Mouse (Mus musculus): ENCODE data around the gene Gm3336. TPM values are rescaled to one million over a fixed set of nuclear protein-coding genes. Genes with fewer than 3 reads are reported as not detected.

Gene Gm3336
- total RNA-seq, 4 experiments from 2014 or later = not detected

- no peak for DNase-seq (ENCODE audit: low spot score in 2 of 2)
These were observed 22.9 kb upstream of the Gm3336 start for GRCm38 (mm10) chr8:70695318-70696018.

- DNase-seq (ENCODE audit: low spot score in 2 of 2) = no peak
These were observed 22.1 kb upstream of the Gm3336 start for GRCm38 (mm10) chr8:70696019-70696885.

GRCm38 (mm10) chr8:70696946-70697345 is 21.4 kb upstream of the Gm3336 start:
- DNase-seq (ENCODE audit: low spot score in 2 of 2) = no peak

- no peak for DNase-seq (ENCODE audit: low spot score in 2 of 2)
These were observed 20.7 kb upstream of the Gm3336 start for GRCm38 (mm10) chr8:70697366-70698250.

DNA sequence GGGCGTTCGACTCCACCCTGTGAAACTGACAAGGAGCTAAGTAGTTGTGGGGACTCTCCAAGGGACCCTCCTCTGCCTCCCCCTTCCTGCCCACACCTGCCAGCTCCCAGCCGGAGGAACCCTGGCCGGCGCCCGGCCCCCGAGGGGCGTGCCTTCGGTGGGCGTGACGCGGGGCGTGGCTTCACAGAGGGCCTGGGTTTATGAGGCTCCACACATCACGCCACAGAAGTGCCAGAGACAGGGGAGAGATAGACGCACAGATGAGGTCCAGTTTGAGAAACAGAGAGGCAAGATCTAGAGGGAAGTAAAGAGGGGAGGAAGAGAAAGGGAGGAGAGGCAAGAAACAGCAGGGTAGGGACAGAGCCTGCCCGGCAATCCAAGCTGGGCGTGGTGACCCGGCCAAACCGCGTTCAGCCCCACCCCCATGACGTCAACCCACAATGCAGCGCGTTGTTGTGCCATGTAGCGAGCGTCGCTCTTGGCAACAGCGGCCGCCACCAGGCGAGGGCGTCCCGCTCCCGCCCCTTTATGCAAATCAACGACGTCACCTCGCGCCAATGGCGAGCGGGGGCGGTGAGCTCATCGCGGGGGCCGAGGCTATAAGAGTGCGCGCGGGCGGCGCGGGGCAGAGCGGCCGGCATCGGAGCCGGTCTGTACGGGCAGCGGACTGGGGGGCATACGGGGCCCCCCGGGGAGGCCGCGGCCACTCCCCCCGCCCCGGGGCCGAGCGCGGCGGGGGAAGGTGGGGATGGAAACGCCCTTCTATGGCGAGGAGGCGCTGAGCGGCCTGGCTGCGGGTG is 19.8 kb upstream of the Gm3336 start, which contains the start of gene Jund:
TSS of gene Jund (plus strand) at position 640 of the 800 bp plus-strand sequence.
- peak; percentile 97 to 98 for DNase-seq (ENCODE audit: low spot score in 2 of 2)

GRCm38 (mm10) chr8:70699116-70699833 is 19.1 kb upstream of the Gm3336 start:
- DNase-seq (ENCODE audit: low spot score in 2 of 2) = peak in 1 of 2 experiments; percentile 57

- DNase-seq (ENCODE audit: low spot score in 2 of 2) = peak; percentile 80
These were observed 18.3 kb upstream of the Gm3336 start for GRCm38 (mm10) chr8:70699834-70700554.

DNA sequence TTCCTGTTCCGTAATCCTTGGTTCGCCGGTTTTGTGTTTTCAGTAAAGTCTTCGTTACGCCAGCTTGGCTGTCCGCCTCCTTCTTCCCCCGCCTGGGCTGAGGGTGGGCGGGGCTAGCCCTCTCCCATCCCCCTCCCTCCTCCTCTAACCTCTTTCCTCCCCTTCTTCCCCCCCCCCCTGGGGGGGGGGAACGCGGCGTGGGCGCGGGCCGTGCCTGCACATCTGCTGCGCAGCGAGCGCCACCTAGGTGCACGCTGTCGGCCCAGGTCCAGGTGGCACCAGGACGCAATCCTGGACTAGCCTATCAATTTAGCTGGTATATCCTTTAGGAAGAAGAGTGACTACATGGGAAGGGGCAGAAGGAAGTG is 17.8 kb upstream of the Gm3336 start:
- DNase-seq (ENCODE audit: low spot score in 2 of 2) = peak; percentile 74 to 89

GRCm38 (mm10) chr8:70701048-70701981 is 17.0 kb upstream of the Gm3336 start:
- no peak for DNase-seq (ENCODE audit: low spot score in 2 of 2)

DNA sequence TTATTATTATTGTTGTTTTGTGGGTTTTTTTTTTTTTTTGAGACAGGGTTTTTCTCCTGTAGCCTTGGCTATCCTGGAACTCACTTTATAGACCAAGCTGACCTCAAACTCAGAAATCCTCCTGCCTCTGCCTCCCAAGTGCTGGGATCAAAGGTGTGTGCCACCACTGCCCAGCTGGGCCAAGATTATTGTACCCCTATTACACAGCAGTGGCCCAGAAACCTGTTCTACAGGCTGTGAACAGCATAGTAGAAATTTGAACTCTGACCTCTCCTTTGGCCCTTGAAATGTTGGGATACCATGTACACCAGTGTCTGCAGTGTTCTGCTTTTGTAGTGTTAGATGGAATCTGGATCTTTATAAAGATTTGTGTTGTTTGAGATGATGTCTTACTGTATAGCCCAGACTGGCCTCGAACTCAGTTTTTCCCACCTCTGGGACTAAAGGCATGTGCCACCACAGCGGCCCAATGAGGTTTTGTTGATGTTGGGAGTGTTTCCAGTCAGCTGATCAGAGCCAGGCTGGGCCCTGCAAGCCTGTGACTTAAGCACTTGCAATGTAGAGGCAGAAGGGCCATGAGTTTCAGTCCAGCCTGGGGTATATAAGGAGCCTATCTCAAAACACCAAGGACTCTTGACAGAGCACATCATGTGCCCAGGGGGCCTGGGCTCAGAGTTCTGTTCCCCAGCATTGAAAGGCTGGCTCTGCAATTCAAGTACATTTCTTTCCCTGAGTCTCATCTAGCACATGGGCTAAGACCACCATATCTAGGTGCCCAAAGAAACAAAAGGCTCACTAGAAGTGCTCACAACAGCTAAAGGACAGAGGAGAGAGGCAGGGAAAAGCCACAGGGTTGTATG is 16.1 kb upstream of the Gm3336 start:
- DNase-seq (ENCODE audit: low spot score in 2 of 2) = no peak

DNA sequence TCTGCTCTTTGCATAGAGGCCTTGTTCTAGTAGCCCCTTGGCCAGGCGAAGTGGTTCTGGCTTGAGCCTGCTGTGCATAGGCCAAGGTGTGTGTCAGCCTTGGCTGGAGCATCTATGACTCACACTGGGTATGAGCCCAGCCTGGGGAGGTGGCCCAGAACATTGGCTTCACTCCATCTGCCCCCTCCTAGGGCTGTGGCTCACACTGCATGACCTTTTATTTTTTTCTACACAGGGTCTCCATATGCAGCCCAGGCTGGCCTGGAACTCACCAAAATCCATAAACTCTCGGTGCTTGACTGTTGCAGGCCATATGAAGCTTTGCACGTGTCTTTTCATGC is 15.5 kb upstream of the Gm3336 start:
- DNase-seq (ENCODE audit: low spot score in 2 of 2) = peak in 1 of 2 experiments; percentile 57

DNA sequence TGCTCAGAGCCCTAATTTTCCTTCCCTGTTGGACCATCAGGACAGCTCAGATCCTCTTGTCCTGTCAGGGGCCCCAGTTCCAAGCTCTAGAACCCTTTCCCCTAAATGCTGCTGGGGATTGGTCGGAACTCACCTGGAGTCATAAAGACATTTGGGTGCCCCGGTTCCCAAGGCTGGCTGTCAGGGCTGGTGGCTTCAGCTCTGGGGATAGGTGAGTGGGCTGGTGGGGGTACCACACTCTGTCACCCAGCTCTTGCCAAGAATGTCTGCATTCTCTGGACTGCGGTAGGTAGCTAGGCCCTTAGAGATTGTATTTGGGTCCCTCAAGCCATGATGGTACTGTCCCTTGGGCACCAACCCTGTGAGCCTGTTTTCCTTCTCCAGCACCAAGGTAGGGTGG is 15.1 kb upstream of the Gm3336 start, which contains the start of gene Iqcn:
TSS of gene Iqcn (plus strand) at position 171 of the 400 bp plus-strand sequence.
- DNase-seq (ENCODE audit: low spot score in 2 of 2) = no peak

DNA sequence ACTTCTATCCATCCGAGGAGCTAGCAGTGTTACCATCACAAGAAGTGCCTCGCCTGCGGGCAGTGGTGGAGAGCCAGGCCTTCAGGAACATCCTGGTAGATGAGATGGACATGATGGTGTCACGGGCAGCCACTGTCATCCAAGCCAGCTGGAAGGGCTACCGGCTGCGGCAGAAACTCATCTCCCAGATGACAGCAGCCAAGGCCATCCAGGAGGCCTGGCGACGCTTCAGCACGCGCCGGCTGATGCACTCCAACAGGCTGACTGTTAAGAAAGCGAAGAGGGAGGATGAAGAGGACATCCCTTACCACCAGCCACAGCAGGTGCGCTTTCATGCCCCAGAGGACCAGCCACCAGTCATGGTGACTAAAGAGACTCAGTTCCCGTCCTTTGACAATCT is 10.1 kb upstream of the Gm3336 start:
- no peak for DNase-seq (ENCODE audit: low spot score in 2 of 2)

DNA sequence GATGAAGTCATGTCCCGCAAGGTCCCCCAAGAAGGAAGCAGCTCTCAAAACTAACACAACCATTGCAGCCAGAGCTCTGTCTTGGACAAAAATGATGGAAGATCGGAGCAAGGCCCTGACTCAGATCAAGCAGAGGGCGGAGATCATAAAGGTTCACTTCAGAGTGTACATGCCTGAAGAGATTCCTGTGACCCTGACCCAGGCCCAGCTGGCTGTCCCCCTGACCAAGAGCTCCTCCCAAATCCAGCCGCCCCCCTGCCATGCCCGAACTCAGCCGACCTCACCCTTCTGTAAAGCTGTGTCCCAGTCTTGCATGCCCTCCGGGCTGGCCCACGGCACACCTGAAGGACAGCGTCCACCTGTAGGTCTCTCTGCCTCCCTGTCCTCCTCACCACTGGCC is 8.5 kb upstream of the Gm3336 start:
- no peak for DNase-seq (ENCODE audit: low spot score in 2 of 2)

DNA sequence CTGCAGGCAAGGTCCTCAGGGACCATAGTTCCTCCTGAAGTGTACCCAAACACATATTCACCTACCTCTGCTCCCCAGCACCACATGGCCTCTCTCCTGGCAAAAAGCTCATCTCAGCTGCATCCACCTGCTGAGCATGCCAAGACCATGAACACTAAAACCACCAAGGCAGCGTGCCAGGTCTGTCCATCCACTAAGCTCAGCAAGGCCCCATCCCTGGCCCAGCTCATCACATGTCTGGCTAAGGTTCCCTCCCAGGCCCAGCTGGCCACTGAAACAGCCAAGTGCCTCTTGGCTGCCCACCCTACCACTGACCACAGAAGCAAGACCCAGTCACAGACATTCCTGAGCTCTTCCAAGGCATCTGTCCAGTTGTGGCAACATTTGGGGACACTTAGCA is 8.0 kb upstream of the Gm3336 start:
- no peak for DNase-seq (ENCODE audit: low spot score in 2 of 2)

DNA sequence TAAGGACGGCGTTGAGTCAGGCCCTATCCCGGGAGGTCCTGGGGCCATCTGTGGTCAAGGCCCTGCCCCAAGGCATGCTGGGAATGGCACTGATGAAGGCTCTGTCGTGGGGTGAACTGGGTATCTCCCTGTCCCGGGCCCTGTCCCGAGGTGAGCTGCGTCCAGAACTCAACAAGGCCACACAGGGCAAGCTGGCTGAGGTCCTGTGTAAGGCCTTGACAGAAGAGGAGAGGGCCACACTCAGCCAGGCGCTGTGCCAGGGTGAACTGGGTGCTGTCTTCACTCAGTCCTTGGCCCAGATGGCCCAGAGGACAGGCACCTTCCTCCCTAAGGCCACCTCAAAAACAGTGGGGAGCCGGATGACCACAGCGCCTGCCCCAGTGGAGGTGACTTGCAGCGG is 7.3 kb upstream of the Gm3336 start:
- DNase-seq (ENCODE audit: low spot score in 2 of 2) = no peak

- DNase-seq (ENCODE audit: low spot score in 2 of 2) = no peak
These were observed 4.4 kb upstream of the Gm3336 start for GRCm38 (mm10) chr8:70713991-70714390.

All from left cerebral cortex, adult 8-10 months (tissue).